Mouse (Mus musculus) forebrain, embryonic 14.5 days (tissue): ENCODE measurements at regions not wholly inside any gene's neighbourhood (a gene's known extent, or its start where the extent isn't known, plus 50 kb on each side); places are given as distances from the start of the nearest gene placed in this dataset.

Experiments used
- ATAC-seq: fragments of 200-750 bp; cut with Nextera tagmentation; 2 replicates; pipeline ENCODE4 v1.8.0; 2017; ENCODE audit warnings: mild to moderate bottlenecking, moderate library complexity
- DNase-seq: peaks from one replicate; pipeline ENCODE4 v3.0.0-alpha.2; 2015; ENCODE audit warnings: low spot score
- H3K27ac ChIP-seq: fragments of 300-500 bp; sonication (generic); 2 replicates; pipeline ENCODE4 v1.5.1; 2014; ENCODE audit warnings: low read depth, mild to moderate bottlenecking, control low read depth, low read length, moderate library complexity
- H3K27me3 ChIP-seq: fragments of 300-500 bp; sonication (generic); replicated peaks from 2 replicates; pipeline ENCODE4 v1.6.1; 2014; ENCODE audit warnings: low read length, control low read depth, mixed read lengths; ENCODE audit not compliant: control insufficient read depth, insufficient read depth
- H3K36me3 ChIP-seq: fragments of 300-500 bp; sonication (generic); 2 replicates; pipeline ENCODE4 v1.6.1; 2014; ENCODE audit warnings: low read length, control low read depth; ENCODE audit not compliant: control insufficient read depth, insufficient read depth
- H3K4me1 ChIP-seq: fragments of 300-500 bp; sonication (generic); 2 replicates; pipeline ENCODE4 v1.6.1; 2014; ENCODE audit warnings: antibody characterized with exemption, low read length, control low read depth; ENCODE audit not compliant: control insufficient read depth, insufficient read depth
- H3K4me2 ChIP-seq: fragments of 300-500 bp; sonication (generic); 2 replicates; pipeline ENCODE4 v1.6.1; 2014; ENCODE audit warnings: mild to moderate bottlenecking, control low read depth, low read length
- H3K4me3 ChIP-seq: fragments of 300-500 bp; sonication (generic); 2 replicates; pipeline ENCODE4 v1.5.1; 2014; ENCODE audit warnings: low read depth, low read length, control low read depth
- H3K9ac ChIP-seq: fragments of 300-500 bp; sonication (generic); 2 replicates; pipeline ENCODE4 v1.6.1; 2014; ENCODE audit warnings: mild to moderate bottlenecking, low read length, control low read depth, moderate library complexity
- H3K9me3 ChIP-seq: fragments of 300-500 bp; sonication (generic); replicated peaks from 2 replicates; pipeline ENCODE4 v1.6.1; 2016; ENCODE audit warnings: low read length, control low read depth, mixed read lengths; ENCODE audit not compliant: control insufficient read depth

DNA sequence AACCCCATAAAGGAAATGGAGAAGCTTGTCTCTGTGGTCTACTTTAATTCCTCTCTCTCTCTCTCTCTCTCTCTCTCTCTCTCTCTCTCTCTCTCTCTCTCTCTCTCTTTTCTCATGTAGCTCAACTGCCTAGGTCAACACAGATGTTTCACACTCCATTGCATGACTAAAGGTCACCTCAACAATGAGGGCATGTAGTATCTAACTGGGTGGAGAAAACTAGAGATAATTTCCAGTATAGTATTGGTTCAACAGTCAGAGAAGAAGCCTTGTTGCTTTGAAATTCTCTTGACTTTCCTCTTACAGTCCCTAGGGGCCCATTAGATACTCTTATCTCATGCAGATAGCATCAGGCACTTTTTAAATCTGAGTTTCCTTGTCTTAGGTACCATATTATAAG is 140.4 kb upstream of the Fscb start:
- Histone ChIP-seq H3K4me3 (no peak overlapping the region), H3K27ac (no peak overlapping the region), H3K36me3 (no peaks in the 10 kb centered on the region), H3K4me2 (no peak overlapping the region), H3K9me3 (no peaks in the 10 kb centered on the region), H3K4me1 (no peaks in the 10 kb centered on the region), H3K9ac (no peak overlapping the region), H3K27me3 (no peaks in the 10 kb centered on the region)
- ATAC-seq: no peak
- DNase-seq: no peak
